Mouse (Mus musculus) liver, embryonic 13.5 days (tissue): ENCODE results near the gene Mark4. TPM values are rescaled to one million over a fixed set of nuclear protein-coding genes. Genes with fewer than 3 reads are reported as not detected.

Source experiments
- ATAC-seq: fragments of 200-750 bp; cut with Nextera tagmentation; 2 replicates; pipeline ENCODE4 v1.8.0; 2017; ENCODE audit warnings: low read depth, mild to moderate bottlenecking, moderate number of reproducible peaks, moderate library complexity
- DNase-seq: peaks from one replicate; pipeline ENCODE4 v3.0.0; 2022
- H3K27ac ChIP-seq: fragments of 300-500 bp; sonication (generic); 2 replicates; pipeline ENCODE4 v1.5.1; 2015; ENCODE audit warnings: moderate library complexity, mild to moderate bottlenecking, inconsistent platforms
- H3K27me3 ChIP-seq: fragments of 300-500 bp; sonication (generic); 2 replicates; pipeline ENCODE4 v1.6.1; 2015; ENCODE audit warnings: mild to moderate bottlenecking, inconsistent platforms
- H3K36me3 ChIP-seq: fragments of 300-500 bp; sonication (generic); 2 replicates; pipeline ENCODE4 v1.6.1; 2015; ENCODE audit warnings: mild to moderate bottlenecking, inconsistent platforms
- H3K4me1 ChIP-seq: fragments of 300-500 bp; sonication (generic); replicated peaks from 2 replicates; pipeline ENCODE4 v1.6.1; 2015; ENCODE audit warnings: inconsistent platforms
- H3K4me2 ChIP-seq: fragments of 300-500 bp; sonication (generic); 2 replicates; pipeline ENCODE4 v1.6.1; 2015; ENCODE audit warnings: inconsistent platforms, mild to moderate bottlenecking, moderate library complexity
- H3K4me3 ChIP-seq: fragments of 300-500 bp; sonication (generic); replicated peaks from 2 replicates; pipeline ENCODE4 v1.5.1; 2015; ENCODE audit warnings: mild to moderate bottlenecking, inconsistent platforms
- H3K9ac ChIP-seq: fragments of 300-500 bp; sonication (generic); 2 replicates; pipeline ENCODE4 v1.6.1; 2015; ENCODE audit warnings: mild to moderate bottlenecking, inconsistent platforms
- H3K9me3 ChIP-seq: fragments of 300-500 bp; sonication (generic); replicated peaks from 2 replicates; pipeline ENCODE4 v1.6.1; 2016; ENCODE audit warnings: inconsistent platforms
- WGBS: fragments of 180-500 bp; shearing (Covaris S2); methylation state at CpG from one replicate; pipeline ENCODE4 v1.1.7; 2015; ENCODE audit not compliant: insufficient replicate concordance; 5-methylcytosine and 5-hydroxymethylcytosine counted together
- polyA plus RNA-seq: library from polyadenylated mRNA; unstranded; fragments of >200 nt; fragmentation: Nextera tagmentation; extraction: Ambion mirVana; gene quantifications from 2 replicates; pipeline ENCODE4 v1.2.1, GENCODE M21; 2015

Mark4 gene
- polyA plus RNA-seq, 1 experiment from 2014 or later, result 1.6 TPM

GRCm38 (mm10) chr7:19458072-19458486 is 542 bp downstream of the Mark4 start:
- ATAC-seq, result peak; percentile 49
- WGBS, result under 1% methylated on average over 25 of the region's 31 CpGs
- peak overlapping the region; percentile 80 for H3K9ac ChIP-seq
- no peaks in the 10 kb centered on the region for H3K9me3 ChIP-seq
- H3K36me3 ChIP-seq, result no peaks in the 10 kb centered on the region
- H3K4me1 ChIP-seq, result peaks cover 55% of the 10 kb centered on the region
- peak overlapping the region; percentile 50 for H3K27ac ChIP-seq
- DNase-seq, result peak; percentile 40
- peak overlapping the region; percentile 81 for H3K4me3 ChIP-seq
- 0 out of 2 replicates have a peak, but pooled peaks cover 6% of the 10 kb centered on the region for H3K27me3 ChIP-seq
- peak overlapping the region; percentile 91 for H3K4me2 ChIP-seq

DNA sequence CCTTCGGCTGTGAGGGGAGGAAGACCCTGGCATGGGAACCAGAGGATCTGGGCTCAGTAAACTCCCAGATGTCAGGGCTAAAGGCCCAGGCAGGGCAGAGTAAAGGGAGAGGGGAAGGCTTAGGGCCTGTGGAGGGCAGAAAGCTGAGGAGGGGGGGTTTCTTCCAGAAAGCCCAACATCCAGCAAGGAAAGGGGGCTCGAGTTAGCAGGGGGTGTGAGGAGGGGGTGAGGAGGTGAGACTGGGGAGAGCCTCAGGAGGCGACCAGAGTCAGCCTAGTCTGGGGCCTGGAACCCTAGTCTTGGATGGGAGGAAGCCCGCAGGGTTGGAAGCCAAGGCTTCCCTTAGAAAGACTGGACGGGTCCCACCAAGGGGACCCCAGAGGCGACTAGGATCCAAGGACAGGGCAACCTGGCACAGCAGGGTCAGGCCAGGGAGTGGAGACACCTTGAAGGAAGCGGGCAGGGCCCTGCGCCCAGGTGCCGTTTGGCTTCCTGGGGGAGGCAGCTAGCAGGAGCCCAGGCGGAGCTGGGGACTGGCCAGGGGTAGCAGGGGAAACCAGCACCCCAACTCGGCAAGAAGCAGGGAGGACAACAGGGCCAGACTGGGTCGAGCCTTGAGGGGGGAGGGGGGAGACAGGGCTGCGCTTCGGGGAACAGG is 1.1 kb downstream of the Mark4 start:
- Histone ChIP-seq H3K9me3 (no peaks in the 10 kb centered on the region), H3K36me3 (no peaks in the 10 kb centered on the region), H3K4me1 (peaks cover 49% of the 10 kb centered on the region), H3K27ac (peak overlapping the region; percentile 50), H3K27me3 (0 out of 2 replicates have a peak, but pooled peaks cover 4% of the 10 kb centered on the region), H3K4me3 (peak overlapping the region; percentile 81), H3K9ac (peak overlapping the region; percentile 80), H3K4me2 (peak overlapping the region; percentile 91)
- DNase-seq (no peak), ATAC-seq (peak; percentile 7)
- 6% methylated on average over 14 of the region's 14 CpGs for WGBS

- Histone ChIP-seq H3K9me3 (no peaks in the 10 kb centered on the region), H3K27ac (no peak overlapping the region), H3K4me3 (no peak overlapping the region; the same call in 1 of the 2 replicates), H3K27me3 (no peaks in the 10 kb centered on the region), H3K4me2 (0 out of 2 replicates have a peak overlapping the region, but pooled peaks have one; percentile 91), H3K9ac (no peak overlapping the region), H3K36me3 (peaks cover 2% of the 10 kb centered on the region), H3K4me1 (peaks cover 43% of the 10 kb centered on the region)
- 89% methylated on average over 7 of the region's 7 CpGs for WGBS
- ATAC-seq, result no peak
- DNase-seq, result no peak
Measured at GRCm38 (mm10) chr7:19456628-19457027, 2.0 kb downstream of the Mark4 start.

GRCm38 (mm10) chr7:19455819-19456495 is 2.7 kb downstream of the Mark4 start:
- H3K9ac ChIP-seq, result no peak overlapping the region
- H3K36me3 ChIP-seq, result peaks cover 8% of the 10 kb centered on the region
- DNase-seq (no peak), ATAC-seq (no peak)
- 74% methylated on average over 11 of the region's 11 CpGs for WGBS
- H3K4me1 ChIP-seq, result peaks cover 43% of the 10 kb centered on the region
- no peak overlapping the region for H3K4me3 ChIP-seq
- H3K9me3 ChIP-seq, result no peaks in the 10 kb centered on the region
- no peaks in the 10 kb centered on the region for H3K27me3 ChIP-seq
- H3K27ac ChIP-seq, result no peak overlapping the region
- H3K4me2 ChIP-seq, result no peak overlapping the region

- no peak overlapping the region for H3K9ac ChIP-seq
- no peak overlapping the region for H3K4me2 ChIP-seq
- ATAC-seq (no peak), DNase-seq (no peak)
- H3K9me3 ChIP-seq, result no peaks in the 10 kb centered on the region
- H3K27ac ChIP-seq, result no peak overlapping the region
- H3K27me3 ChIP-seq, result no peaks in the 10 kb centered on the region
- H3K36me3 ChIP-seq, result peaks cover 8% of the 10 kb centered on the region
- H3K4me3 ChIP-seq, result no peak overlapping the region
- peaks cover 43% of the 10 kb centered on the region for H3K4me1 ChIP-seq
- WGBS, result 72% methylated on average over 4 of the region's 4 CpGs
Measured at GRCm38 (mm10) chr7:19455186-19455585, 3.4 kb downstream of the Mark4 start.

- ATAC-seq (no peak), DNase-seq (no peak)
- H3K4me3 ChIP-seq, result no peak overlapping the region
- H3K36me3 ChIP-seq, result peaks cover 20% of the 10 kb centered on the region
- no peaks in the 10 kb centered on the region for H3K4me1 ChIP-seq
- no peaks in the 10 kb centered on the region for H3K9me3 ChIP-seq
- H3K27ac ChIP-seq, result no peak overlapping the region
- 89% methylated on average over 12 of the region's 12 CpGs for WGBS
- H3K4me2 ChIP-seq, result no peak overlapping the region
- H3K9ac ChIP-seq, result no peak overlapping the region
- H3K27me3 ChIP-seq, result no peaks in the 10 kb centered on the region
Measured at GRCm38 (mm10) chr7:19449165-19449564, 9.5 kb downstream of the Mark4 start.

- H3K36me3 ChIP-seq, result peaks cover 24% of the 10 kb centered on the region
Measured at GRCm38 (mm10) chr7:19447689-19448088, 10.9 kb downstream of the Mark4 start.

DNA sequence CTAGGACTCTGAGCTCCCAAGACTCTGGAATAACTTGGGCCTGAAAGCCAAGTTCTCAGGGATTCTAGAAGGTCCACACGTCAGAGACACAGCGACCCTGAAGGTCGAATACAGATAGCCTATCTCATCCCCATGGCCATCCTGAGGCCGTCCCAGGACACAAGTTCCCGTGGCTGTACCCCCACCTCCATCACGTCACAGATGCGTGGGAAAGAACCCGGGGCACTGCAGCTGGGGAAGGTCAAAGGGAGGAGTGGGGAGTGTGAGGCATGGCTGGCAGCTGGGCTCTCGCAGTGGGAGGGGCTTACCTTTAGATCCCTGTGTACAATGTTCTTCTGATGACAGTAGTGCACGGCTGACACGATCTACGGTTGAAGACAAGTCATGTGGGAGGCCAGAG is 13.8 kb downstream of the Mark4 start:
- WGBS, result 79% methylated on average over 12 of the region's 12 CpGs
- H3K36me3 ChIP-seq, result peaks cover 26% of the 10 kb centered on the region
- no peak for ATAC-seq

More at GRCm38 (mm10) chr7:19447689-19448088, 10.9 kb downstream of the Mark4 start:
- H3K9ac ChIP-seq, result no peak overlapping the region
- ATAC-seq, result no peak
- H3K4me2 ChIP-seq, result no peak overlapping the region
- H3K4me1 ChIP-seq, result peaks cover 2% of the 10 kb centered on the region
- no peak overlapping the region for H3K27ac ChIP-seq
- no peak for DNase-seq
- H3K27me3 ChIP-seq, result no peaks in the 10 kb centered on the region
- H3K4me3 ChIP-seq, result no peak overlapping the region
- WGBS, result 79% methylated on average over 16 of the region's 16 CpGs
- H3K9me3 ChIP-seq, result no peaks in the 10 kb centered on the region

DNA sequence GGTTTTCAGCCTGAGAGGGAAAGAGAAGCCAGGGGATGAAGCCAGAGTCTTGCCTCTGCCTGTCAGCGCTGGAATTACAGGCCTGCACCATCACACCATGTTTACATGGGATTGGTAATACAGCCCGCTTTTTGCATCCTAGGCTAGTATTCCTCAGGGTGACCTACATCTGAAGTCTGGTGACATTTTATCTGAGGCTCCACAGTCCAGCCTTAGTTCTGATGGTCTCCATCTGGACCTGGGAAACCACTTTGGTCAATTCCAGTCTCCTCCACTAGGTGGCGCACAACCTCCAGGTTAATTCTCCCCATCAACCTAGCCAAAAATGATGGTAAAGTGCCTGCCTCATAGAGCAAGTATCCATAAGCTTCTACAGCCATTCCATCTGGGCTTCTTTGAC is 15.3 kb downstream of the Mark4 start:
- ATAC-seq, result no peak
- Histone ChIP-seq H3K9ac (no peak overlapping the region), H3K4me1 (peaks cover 17% of the 10 kb centered on the region), H3K36me3 (peaks cover 29% of the 10 kb centered on the region), H3K4me3 (no peak overlapping the region), H3K4me2 (no peak overlapping the region), H3K27me3 (no peaks in the 10 kb centered on the region), H3K9me3 (no peaks in the 10 kb centered on the region), H3K27ac (no peak overlapping the region)
- WGBS, result 36% methylated on average over 3 of the region's 3 CpGs
- peak; percentile 51 for DNase-seq

More for the DNA sequence above, 13.8 kb downstream of the Mark4 start:
- Histone ChIP-seq H3K4me2 (no peak overlapping the region), H3K9ac (no peak overlapping the region), H3K4me1 (peaks cover 17% of the 10 kb centered on the region), H3K4me3 (no peak overlapping the region), H3K27ac (no peak overlapping the region), H3K9me3 (no peaks in the 10 kb centered on the region), H3K27me3 (no peaks in the 10 kb centered on the region)
- DNase-seq, result no peak

- Histone ChIP-seq H3K36me3 (peaks cover 26% of the 10 kb centered on the region), H3K27me3 (no peaks in the 10 kb centered on the region), H3K9me3 (no peaks in the 10 kb centered on the region), H3K4me2 (no peak overlapping the region), H3K4me1 (peaks cover 17% of the 10 kb centered on the region), H3K9ac (no peak overlapping the region), H3K27ac (peak overlapping the region; percentile 54), H3K4me3 (no peak overlapping the region)
- DNase-seq (no peak), ATAC-seq (peak; percentile 59)
- WGBS, result 31% methylated on average over 9 of the region's 9 CpGs
Measured at GRCm38 (mm10) chr7:19441448-19442091, 17.1 kb downstream of the Mark4 start.

DNA sequence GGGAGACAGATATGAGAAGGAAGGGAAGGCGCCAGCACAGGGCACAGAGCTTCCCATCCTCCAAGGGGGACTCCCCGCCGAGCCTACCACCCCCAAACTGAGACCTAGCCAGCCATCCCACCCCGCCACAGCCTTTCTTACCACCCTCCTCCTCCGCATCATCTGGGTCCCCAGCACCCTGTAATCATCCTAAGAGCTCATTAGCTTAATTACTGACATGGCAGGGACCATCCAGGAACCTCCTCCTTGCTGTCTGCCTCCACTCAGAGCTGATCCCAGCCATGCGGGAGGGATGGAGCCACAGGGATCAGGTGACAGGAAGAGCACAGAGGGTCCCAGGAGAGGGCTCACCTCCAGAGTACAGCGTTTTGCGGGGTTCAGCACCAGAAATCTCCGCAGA is 21.6 kb downstream of the Mark4 start:
- Histone ChIP-seq H3K9ac (no peak overlapping the region), H3K27me3 (no peaks in the 10 kb centered on the region), H3K9me3 (no peaks in the 10 kb centered on the region), H3K27ac (no peak overlapping the region), H3K4me1 (peaks cover 9% of the 10 kb centered on the region), H3K4me3 (no peak overlapping the region), H3K36me3 (peaks cover 66% of the 10 kb centered on the region), H3K4me2 (no peak overlapping the region)
- DNase-seq (no peak), ATAC-seq (no peak)
- WGBS, result 76% methylated on average over 9 of the region's 9 CpGs
